ENCODE assay signal across 25 mouse cellular contexts in genomic region chr16:38240167-38240566, GRCm38 (mm10). TPM values are rescaled to one million over a fixed set of nuclear protein-coding genes. Genes with fewer than 3 reads are reported as not detected.
DNase-seq lines count a peak whose midpoint lies in the region; ATAC-seq and TF ChIP-seq lines count a peak whose summit lies in the region.
"Had no signal": no experiment of that assay in that cellular context is flagged by ENCODE, and none has a peak within 500 bp of the region (broad histone marks: within the 10 kb centered on the region; RNA-seq: fewer than 3 reads in every experiment).

No protein-coding gene starts in this region.

- in situ Hi-C loops in CH12.LX (cut with MboI; ENCODE audit: low pct_ligation_motif_present, low pct_unique_long_range_greater_than_20kb, low sequenced_read_pairs) = no loop called here

- no peak for TF ChIP-seq CTCF in forebrain, postnatal 0 days (IDR thresholded peaks at IDR 0.05; ENCODE audit: low read depth)
- no peak for TF ChIP-seq CTCF in hindbrain, postnatal 0 days (IDR thresholded peaks at IDR 0.05; ENCODE audit: low read depth)
- no peak for TF ChIP-seq CTCF in CH12.LX (conservative IDR thresholded peaks at IDR 0.05 in 1 of 2, IDR thresholded peaks at IDR 0.05 in 1 of 2; ENCODE audit: low read depth in 2 of 2, low read length in 2 of 2)

- dilution Hi-C loops in CH12.LX (cut with MboI; ENCODE audit: extremely low pct_ligation_motif_present, extremely low pct_unique_long_range_greater_than_20kb, low sequenced_read_pairs) = no loop called here

- no peak overlapping the region for H3K27ac ChIP-seq in forebrain, embryonic 13.5 days
- H3K27ac ChIP-seq in forebrain, postnatal 0 days (ENCODE audit: low read depth, low read length) = no peak overlapping the region
- no peak overlapping the region for H3K27ac ChIP-seq in hindbrain, postnatal 0 days
- no peak overlapping the region for H3K27ac ChIP-seq in hindbrain, embryonic 12.5 days
- 0 out of 2 replicates have a peak overlapping the region, but pooled peaks have one; percentile 1 for H3K27ac ChIP-seq in CH12.LX (ENCODE audit: insufficient read depth, low read depth)
- H3K27ac ChIP-seq: limb, embryonic 12.5 days; midbrain, embryonic 12.5 days had no signal

- no peak for TF ChIP-seq RAD21 in CH12.LX (IDR thresholded peaks at IDR 0.05; ENCODE audit: low read depth, low read length)

- H3K4me3 ChIP-seq in forebrain, embryonic 13.5 days = no peak overlapping the region
- H3K4me3 ChIP-seq in forebrain, postnatal 0 days (ENCODE audit: low read depth, low read length) = no peak overlapping the region
- H3K4me3 ChIP-seq in hindbrain, postnatal 0 days (ENCODE audit: low read length) = no peak overlapping the region
- H3K4me3 ChIP-seq in hindbrain, embryonic 12.5 days = no peak overlapping the region
- H3K4me3 ChIP-seq in CH12.LX (replicated peaks in 1 of 3; ENCODE audit: low read depth in 2 of 3, low read length in 2 of 3, poor library complexity in 1 of 3) = no peak overlapping the region
- H3K4me3 ChIP-seq: limb, embryonic 12.5 days; midbrain, embryonic 12.5 days had no signal

- no peak for DNase-seq in forebrain, postnatal 0 days
- DNase-seq in hindbrain, postnatal 0 days (ENCODE audit: low spot score) = no peak
- DNase-seq in CH12.LX (ENCODE audit: extremely low read depth) = no peak
- DNase-seq in cerebellum, postnatal 36 days = no peak
- DNase-seq: cerebellum, adult 11-12 months; gastrocnemius, postnatal 14 days; right cerebral cortex, postnatal 4 days had no signal

- WGBS in forebrain, embryonic 13.5 days = 94% methylated on average over 10 of the region's 10 CpGs
- WGBS in forebrain, postnatal 0 days = 96% methylated on average over 10 of the region's 10 CpGs
- WGBS in hindbrain, postnatal 0 days = 94% methylated on average over 10 of the region's 10 CpGs
- WGBS in hindbrain, embryonic 12.5 days = 97% methylated on average over 10 of the region's 10 CpGs

- no peaks in the 10 kb centered on the region for H3K79me2 ChIP-seq in CH12.LX (replicated peaks; ENCODE audit: control insufficient read depth, extremely low read depth, insufficient read depth, poor library complexity, severe bottlenecking)

- no peak for TF ChIP-seq POLR2A in CH12.LX (IDR thresholded peaks at IDR 0.05; ENCODE audit: low read depth, low read length)

- no peak overlapping the region for H3K9ac ChIP-seq in forebrain, embryonic 13.5 days
- no peak overlapping the region for H3K9ac ChIP-seq in forebrain, postnatal 0 days
- H3K9ac ChIP-seq in hindbrain, postnatal 0 days (replicated peaks; ENCODE audit: low read length) = no peak overlapping the region
- H3K9ac ChIP-seq in hindbrain, embryonic 12.5 days = no peak overlapping the region
- no peak overlapping the region for H3K9ac ChIP-seq in CH12.LX (ENCODE audit: insufficient read depth, low read depth)
- H3K9ac ChIP-seq: limb, embryonic 12.5 days; liver, postnatal 0 days; midbrain, embryonic 12.5 days had no signal

- TF ChIP-seq EP300 in CH12.LX (IDR thresholded peaks at IDR 0.05; ENCODE audit: low read length) = no peak

- no peaks in the 10 kb centered on the region for H3K4me1 ChIP-seq in forebrain, embryonic 13.5 days
- H3K4me1 ChIP-seq in forebrain, postnatal 0 days (ENCODE audit: insufficient read depth) = no peaks in the 10 kb centered on the region
- no peaks in the 10 kb centered on the region for H3K4me1 ChIP-seq in hindbrain, postnatal 0 days (ENCODE audit: insufficient read depth, low read length)
- H3K4me1 ChIP-seq in hindbrain, embryonic 12.5 days = no peaks in the 10 kb centered on the region
- peaks cover 10 to 30% of the 10 kb centered on the region in 2 experiments for H3K4me1 ChIP-seq in CH12.LX (ENCODE audit: control insufficient read depth in 1 of 2, insufficient read depth in 2 of 2)
- H3K4me1 ChIP-seq: limb, embryonic 12.5 days; midbrain, embryonic 12.5 days had no signal

- no peaks in the 10 kb centered on the region for H3K27me3 ChIP-seq in forebrain, embryonic 13.5 days
- no peaks in the 10 kb centered on the region for H3K27me3 ChIP-seq in forebrain, postnatal 0 days (ENCODE audit: insufficient read depth, low read length)
- H3K27me3 ChIP-seq in hindbrain, postnatal 0 days (ENCODE audit: insufficient read depth, low read length) = no peaks in the 10 kb centered on the region
- no peaks in the 10 kb centered on the region for H3K27me3 ChIP-seq in hindbrain, embryonic 12.5 days
- H3K27me3 ChIP-seq in CH12.LX (replicated peaks) = no peaks in the 10 kb centered on the region
- H3K27me3 ChIP-seq: limb, embryonic 12.5 days; midbrain, embryonic 12.5 days; Patski had no signal

- no peaks in the 10 kb centered on the region for H3K9me3 ChIP-seq in forebrain, embryonic 13.5 days (replicated peaks)
- H3K9me3 ChIP-seq in forebrain, postnatal 0 days (ENCODE audit: low read length) = no peaks in the 10 kb centered on the region
- H3K9me3 ChIP-seq in hindbrain, postnatal 0 days (ENCODE audit: low read length) = no peaks in the 10 kb centered on the region
- no peaks in the 10 kb centered on the region for H3K9me3 ChIP-seq in hindbrain, embryonic 12.5 days (replicated peaks)
- no peaks in the 10 kb centered on the region for H3K9me3 ChIP-seq in CH12.LX (replicated peaks; ENCODE audit: low read length)
- H3K9me3 ChIP-seq: limb, embryonic 12.5 days; midbrain, embryonic 12.5 days had no signal

- peaks cover 46% of the 10 kb centered on the region for H3K36me3 ChIP-seq in forebrain, embryonic 13.5 days (ENCODE audit: poor library complexity, severe bottlenecking)
- peaks cover 18% of the 10 kb centered on the region for H3K36me3 ChIP-seq in forebrain, postnatal 0 days (ENCODE audit: insufficient read depth)
- H3K36me3 ChIP-seq in hindbrain, postnatal 0 days (ENCODE audit: insufficient read depth, low read length) = peaks cover 13% of the 10 kb centered on the region
- peaks cover 24% of the 10 kb centered on the region for H3K36me3 ChIP-seq in hindbrain, embryonic 12.5 days
- H3K36me3 ChIP-seq in CH12.LX (replicated peaks in 1 of 2; ENCODE audit: control insufficient read depth in 1 of 2, insufficient read depth in 1 of 2, low read length in 1 of 2) = peaks cover 14 to 49% of the 10 kb centered on the region in 2 experiments

- H3K4me2 ChIP-seq in forebrain, embryonic 13.5 days = no peak overlapping the region
- H3K4me2 ChIP-seq in forebrain, postnatal 0 days (ENCODE audit: low read depth) = no peak overlapping the region
- H3K4me2 ChIP-seq in hindbrain, postnatal 0 days (ENCODE audit: low read depth, low read length) = no peak overlapping the region
- H3K4me2 ChIP-seq in hindbrain, embryonic 12.5 days (replicated peaks) = no peak overlapping the region
- no peak overlapping the region for H3K4me2 ChIP-seq in CH12.LX (ENCODE audit: insufficient read depth, low read depth, poor library complexity, severe bottlenecking)
- H3K4me2 ChIP-seq: limb, embryonic 12.5 days; liver, embryonic 11.5 days; midbrain, embryonic 12.5 days had no signal

- ATAC-seq in forebrain, embryonic 13.5 days = peak; percentile 41; the same call in 1 of the 2 replicates
- no peak for ATAC-seq in forebrain, postnatal 0 days
- peak; percentile 27; the same call in 1 of the 2 replicates for ATAC-seq in hindbrain, postnatal 0 days
- no peak for ATAC-seq in hindbrain, embryonic 12.5 days (ENCODE audit: low FRiP score)
- peak; percentile 16; the same call in 1 of the 2 replicates for ATAC-seq in megakaryocyte progenitor cell, adult 5-6 weeks (replicated peaks; ENCODE audit: poor library complexity)
- ATAC-seq: forebrain, embryonic 14.5 days; Patski had no signal

TF ChIP-seq in CH12.LX, 34 proteins besides CTCF, POLR2A, EP300 and RAD21:
- no peak for TF ChIP-seq CHD1 (IDR thresholded peaks at IDR 0.05; ENCODE audit: low read depth, low read length)
- TF ChIP-seq ELF1 (IDR thresholded peaks at IDR 0.05; ENCODE audit: low read depth, low read length) = no peak
- TF ChIP-seq MEF2A (IDR thresholded peaks at IDR 0.05; ENCODE audit: borderline replicate concordance, low read depth, low read length) = no peak
- TF ChIP-seq ZC3H11A (IDR thresholded peaks at IDR 0.05; ENCODE audit: low read depth, low read length) = no peak
- no peak for TF ChIP-seq JUND (conservative IDR thresholded peaks at IDR 0.05; ENCODE audit: low read depth, low read length)
- TF ChIP-seq NRF1 (IDR thresholded peaks at IDR 0.05; ENCODE audit: low read depth, low read length) = no peak
- TF ChIP-seq PAX5 (IDR thresholded peaks at IDR 0.05; ENCODE audit: low read length) = no peak
- no peak for TF ChIP-seq CHD2 (IDR thresholded peaks at IDR 0.05; ENCODE audit: low read length)
- TF ChIP-seq MAX (IDR thresholded peaks at IDR 0.05; ENCODE audit: low read length) = no peak
- TF ChIP-seq USF2 (conservative IDR thresholded peaks at IDR 0.05; ENCODE audit: low read depth, low read length) = no peak
- TF ChIP-seq SIN3A (IDR thresholded peaks at IDR 0.05; ENCODE audit: low read length) = no peak
- TF ChIP-seq TCF12 (IDR thresholded peaks at IDR 0.05; ENCODE audit: low read depth, low read length) = no peak
- no peak for TF ChIP-seq JUN (IDR thresholded peaks at IDR 0.05; ENCODE audit: insufficient read depth, low read depth, low read length)
- no peak for TF ChIP-seq IRF4 (IDR thresholded peaks at IDR 0.05; ENCODE audit: low read depth, low read length)
- TF ChIP-seq ZMIZ1 (IDR thresholded peaks at IDR 0.05; ENCODE audit: low read depth, low read length) = no peak
- no peak for TF ChIP-seq BHLHE40 (IDR thresholded peaks at IDR 0.05; ENCODE audit: low read depth, low read length)
- no peak for TF ChIP-seq KAT2A (IDR thresholded peaks at IDR 0.05; ENCODE audit: insufficient replicate concordance, low read length)
- no peak for TF ChIP-seq TBP (conservative IDR thresholded peaks at IDR 0.05; ENCODE audit: low read depth, low read length)

RNA-seq across cellular contexts. Expression of gene Nr1i2, which starts 54.5 kb away (rescaled TPM):
- polyA plus RNA-seq in forebrain, embryonic 13.5 days (2015; fragmentation: Nextera tagmentation; extraction: Ambion mirVana) = not detected in 2 replicates
- not detected in 2 replicates for total RNA-seq in forebrain, postnatal 0 days (2014; rRNA removed)
- not detected in 2 replicates for polyA plus RNA-seq in forebrain, postnatal 0 days (2015; fragmentation: Nextera tagmentation; extraction: Ambion mirVana)
- not detected in 2 replicates for total RNA-seq in hindbrain, postnatal 0 days (2014; rRNA removed)
- 0.05 TPM in 1 of 2 replicates, not detected in the other for polyA plus RNA-seq in hindbrain, postnatal 0 days (2015; fragmentation: Nextera tagmentation; extraction: Ambion mirVana)
- polyA plus RNA-seq in hindbrain, embryonic 12.5 days (2016; fragmentation: Nextera tagmentation; extraction: Ambion mirVana) = not detected in 2 replicates
- total RNA-seq in CH12.LX (2012; rRNA removed) (not detected in 2 replicates), CH12.LX (2014; rRNA removed) (not detected in 2 replicates)
- polyA plus RNA-seq in CH12.LX (2012; ENCODE audit: insufficient read length, low read depth) = not detected in 2 replicates
- total RNA-seq in megakaryocyte progenitor cell, adult 5-6 weeks (2015) = not detected in 2 replicates
- total RNA-seq in megakaryocyte progenitor cell, adult 5-6 weeks (2017) = not detected in 2 replicates
- total RNA-seq: adrenal gland, adult 18-20 months; adrenal gland, postnatal 36 days; gastrocnemius, postnatal 14 days; heart, adult 18-20 months; heart, postnatal 25 days; left cerebral cortex, postnatal 14 days had no signal
- polyA plus RNA-seq: CD4-positive, CD25-positive, alpha-beta regulatory T cell, adult 4 months; embryonic facial prominence, embryonic 14.5 days; forebrain, embryonic 14.5 days; heart, embryonic 14.5 days; limb, embryonic 12.5 days; midbrain, embryonic 12.5 days; neural tube, embryonic 14.5 days had no signal

Comparison
In these comparisons a context has a peak if more than half of its experiments do, and no peak if none do; other contexts are left out.
1. ATAC-seq: peak in forebrain, embryonic 13.5 days (single experiment), hindbrain, postnatal 0 days (single experiment) and megakaryocyte progenitor cell, adult 5-6 weeks (single experiment); none in forebrain, postnatal 0 days (single experiment) and hindbrain, embryonic 12.5 days (single experiment).